Mouse (Mus musculus): ENCODE measurements around the gene Emc1. TPM values are rescaled to one million over a fixed set of nuclear protein-coding genes. Genes with fewer than 3 reads are reported as not detected.

Gene Emc1
- polyA plus RNA-seq, 1 experiment from 2014 or later, result 17.1 TPM

DNA sequence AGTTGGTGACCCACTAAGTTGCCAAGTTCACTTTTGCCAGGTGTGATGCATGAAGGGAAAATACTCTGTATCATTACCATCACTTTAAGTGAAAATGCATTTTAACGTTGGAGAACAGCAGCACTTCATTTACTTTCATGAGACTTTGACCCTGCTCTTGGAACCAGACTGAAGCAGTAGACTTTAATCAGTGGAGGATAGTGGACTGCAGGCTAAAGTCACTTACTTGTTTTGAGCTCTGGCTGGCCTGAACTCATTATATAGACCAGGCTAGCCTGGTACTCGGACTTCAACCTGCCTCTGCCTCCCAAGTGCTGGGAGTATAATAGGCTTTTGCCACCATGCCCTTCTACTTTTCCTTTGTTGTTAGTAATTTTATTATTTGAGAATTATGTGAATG, 70.9 kb downstream of the Emc1 start:
- Histone ChIP-seq H3K4me2 (ENCODE audit: low read length) (no peak overlapping the region), H3K4me1 (replicated peaks; ENCODE audit: control insufficient read depth, insufficient read depth, low read length) (no peaks in the 10 kb centered on the region), H3K4me3 (ENCODE audit: low read depth, low read length) (no peak overlapping the region), H3K27me3 (replicated peaks; ENCODE audit: control insufficient read depth, insufficient read depth, low read length) (no peaks in the 10 kb centered on the region), H3K27ac (ENCODE audit: low read depth) (no peak overlapping the region), H3K36me3 (ENCODE audit: control insufficient read depth, insufficient read depth, low read length) (peaks cover 98% of the 10 kb centered on the region), H3K9ac (ENCODE audit: low read length) (no peak overlapping the region), H3K9me3 (ENCODE audit: control insufficient read depth, low read length) (no peaks in the 10 kb centered on the region)
- DNase-seq (ENCODE audit: low spot score) (no peak), ATAC-seq (replicated peaks; ENCODE audit: low FRiP score, low TSS enrichment, low read depth) (no peak)
- 84% methylated on average over 2 of the region's 2 CpGs for WGBS

Small RNAs within 50 kb of the gene (microRNA-seq; reads per million reads assigned to microRNA genes)
- 0.34 reads per million for gene Gm24245
- gene Gm25732, result not detected

Other genes with a start within 250 kb of the Emc1 start
- gene Minos1, start 221.5 kb upstream of the Emc1 start, polyA plus RNA-seq (2014; fragmentation: Nextera tagmentation; extraction: Ambion mirVana), result 530 and 580 TPM in 2 replicates
- 313 and 325 TPM in 2 replicates for gene Capzb, start 159.7 kb upstream of the Emc1 start, polyA plus RNA-seq (2014; fragmentation: Nextera tagmentation; extraction: Ambion mirVana)
- gene Pqlc2, start 41.9 kb upstream of the Emc1 start, polyA plus RNA-seq (2014; fragmentation: Nextera tagmentation; extraction: Ambion mirVana), result 15.9 and 17.1 TPM in 2 replicates
- gene Akr7a5, start 41.8 kb upstream of the Emc1 start, polyA plus RNA-seq (2014; fragmentation: Nextera tagmentation; extraction: Ambion mirVana), result 133 and 140 TPM in 2 replicates
- gene Mrto4, start within 50 bp of the Emc1 start, polyA plus RNA-seq (2014; fragmentation: Nextera tagmentation; extraction: Ambion mirVana), result 132 TPM in 2 replicates
- 72.0 and 76.6 TPM in 2 replicates for gene Ubr4, start within 50 bp of the Emc1 start, polyA plus RNA-seq (2014; fragmentation: Nextera tagmentation; extraction: Ambion mirVana)
- 5.1 and 5.2 TPM in 2 replicates for gene Iffo2, start 178.0 kb downstream of the Emc1 start, polyA plus RNA-seq (2014; fragmentation: Nextera tagmentation; extraction: Ambion mirVana)